Mouse (Mus musculus): Measurements from ENCODE around the gene Vasp.

Vasp gene

GRCm38 (mm10) chr7:19208201-19208910, 63.3 kb downstream of the Vasp start:
- DNase-seq, result no peak

Data from lung, postnatal 4 days (tissue).